Mouse (Mus musculus): ENCODE data around the gene Olfr884. TPM values are rescaled to one million over a fixed set of nuclear protein-coding genes. Genes with fewer than 3 reads are reported as not detected.
A peak's percentile ranks its signal among the peaks of the same experiment; 100 is the strongest.

The Olfr884 gene
- not detected for total RNA-seq (2021)
- long read RNA-seq, experiment 1: 0 reads
- long read RNA-seq, experiment 2: 0 reads

- Histone ChIP-seq H3K4me3 (no peak within 1 kb of the TSS), H3K27ac (no peak within 1 kb of the TSS)
- intact Hi-C loops (cut with DNase I): no loop called here
- no peak for DNase-seq (ENCODE audit: extremely low spot score in 1 of 2, low spot score in 2 of 2)
- no peak for TF ChIP-seq CTCF (IDR thresholded peaks at IDR 0.05)
These were observed at the start of gene Olfr884 for GRCm38 (mm10) chr9:38046255-38046654. Gene Olfr884 (plus strand): TSS chr9:38046555.

- TF ChIP-seq CTCF (IDR thresholded peaks at IDR 0.05): peak; percentile 53
- H3K27ac ChIP-seq: no peak overlapping the region
- no peak for DNase-seq (ENCODE audit: extremely low spot score in 1 of 2, low spot score in 2 of 2)
- intact Hi-C loops (cut with DNase I): no loop called here
- H3K4me3 ChIP-seq: no peak overlapping the region
These were observed 47.7 kb upstream of the Olfr884 start for GRCm38 (mm10) chr9:37998581-37999204.

- intact Hi-C loops (cut with DNase I): no loop called here
- DNase-seq (ENCODE audit: extremely low spot score in 1 of 2, low spot score in 2 of 2): no peak
- no peak for TF ChIP-seq CTCF (IDR thresholded peaks at IDR 0.05)
- Histone ChIP-seq H3K4me3 (no peak overlapping the region), H3K27ac (no peak overlapping the region)
These were observed 46.3 kb upstream of the Olfr884 start for GRCm38 (mm10) chr9:38000021-38000420.

GRCm38 (mm10) chr9:38025508-38025907 lies 20.8 kb upstream of the Olfr884 start, which contains the start of gene Olfr883:
Gene Olfr883 (plus strand): TSS chr9:38025808.
- no peak within 1 kb of the TSS for H3K27ac ChIP-seq
- no peak for TF ChIP-seq CTCF (IDR thresholded peaks at IDR 0.05)
- intact Hi-C loops (cut with DNase I): no loop called here
- no peak for DNase-seq (ENCODE audit: extremely low spot score in 1 of 2, low spot score in 2 of 2)
- H3K4me3 ChIP-seq: no peak within 1 kb of the TSS

GRCm38 (mm10) chr9:38061022-38061421 lies 14.7 kb downstream of the Olfr884 start, which contains the start of gene Olfr885:
Gene Olfr885 (plus strand): TSS chr9:38061322.
- Histone ChIP-seq H3K27ac (no peak within 1 kb of the TSS), H3K4me3 (no peak within 1 kb of the TSS)
- no peak for TF ChIP-seq CTCF (IDR thresholded peaks at IDR 0.05)
- DNase-seq (ENCODE audit: extremely low spot score in 1 of 2, low spot score in 2 of 2): no peak
- intact Hi-C loops (cut with DNase I): no loop called here

- H3K4me3 ChIP-seq: no peak within 1 kb of the TSS
- TF ChIP-seq CTCF (IDR thresholded peaks at IDR 0.05): no peak
- DNase-seq (ENCODE audit: extremely low spot score in 1 of 2, low spot score in 2 of 2): no peak
- intact Hi-C loops (cut with DNase I): no loop called here
- H3K27ac ChIP-seq: no peak within 1 kb of the TSS
These were observed 37.4 kb downstream of the Olfr884 start, which contains the start of gene Olfr887 for GRCm38 (mm10) chr9:38083772-38084171. Gene Olfr887 (plus strand): TSS chr9:38084072.

Other genes with a start within 250 kb of the Olfr884 start
- gene Olfr876, start 243.5 kb upstream of the Olfr884 start, total RNA-seq (2021): not detected
- under 1 TPM in 1 of 2 experiments, not detected in 1; 0.25 TPM for gene Olfr877, start 192.3 kb upstream of the Olfr884 start, total RNA-seq (2021)
- under 1 TPM; 0.05 to 0.07 TPM for gene Olfr145, start 149.8 kb upstream of the Olfr884 start, total RNA-seq (2021)
- gene Olfr878, start 128.7 kb upstream of the Olfr884 start, total RNA-seq (2021): under 1 TPM; 0.23 to 0.36 TPM
- gene Olfr881, start 54.7 kb upstream of the Olfr884 start, total RNA-seq (2021): under 1 TPM; 0.26 to 0.34 TPM
- not detected for gene Olfr883, start 20.7 kb upstream of the Olfr884 start, total RNA-seq (2021)
- not detected for gene Olfr885, start 14.8 kb downstream of the Olfr884 start, total RNA-seq (2021)
- gene Olfr887, start 37.5 kb downstream of the Olfr884 start, total RNA-seq (2021): not detected
- gene Olfr888, start 61.6 kb downstream of the Olfr884 start, total RNA-seq (2021): not detected
- not detected for gene Olfr889, start 68.6 kb downstream of the Olfr884 start, total RNA-seq (2021)
- not detected for gene Olfr890, start 96.0 kb downstream of the Olfr884 start, total RNA-seq (2021)
- not detected for gene Olfr891, start 134.3 kb downstream of the Olfr884 start, total RNA-seq (2021)
- not detected for gene Olfr893, start 161.8 kb downstream of the Olfr884 start, total RNA-seq (2021)
- not detected for gene Olfr894, start 171.5 kb downstream of the Olfr884 start, total RNA-seq (2021)
- not detected for gene Olfr143, start 206.2 kb downstream of the Olfr884 start, total RNA-seq (2021)
- not detected for gene Olfr895, start 221.3 kb downstream of the Olfr884 start, total RNA-seq (2021)
- not detected for gene Olfr896-ps1, start 244.6 kb downstream of the Olfr884 start, total RNA-seq (2021)

All from left cerebral cortex, adult 2 months (tissue).